Mouse (Mus musculus): Measurements from ENCODE around the gene Sh2d4b.
A peak's percentile ranks its signal among the peaks of the same experiment; 100 is the strongest.

The Sh2d4b gene

GRCm38 (mm10) chr14:40893196-40893595, at the start of gene Sh2d4b:
Gene Sh2d4b (minus strand): TSS chr14:40893266.
- DNase-seq (ENCODE audit: low spot score), result no peak

GRCm38 (mm10) chr14:40942429-40942828, 49.4 kb upstream of the Sh2d4b start:
- DNase-seq (ENCODE audit: low spot score), result no peak

GRCm38 (mm10) chr14:40938380-40938987, 45.4 kb upstream of the Sh2d4b start:
- DNase-seq (ENCODE audit: low spot score), result no peak

GRCm38 (mm10) chr14:40937052-40937451, 44.0 kb upstream of the Sh2d4b start:
- no peak for DNase-seq (ENCODE audit: low spot score)

GRCm38 (mm10) chr14:40935481-40935880, 42.4 kb upstream of the Sh2d4b start:
- no peak for DNase-seq (ENCODE audit: low spot score)

GRCm38 (mm10) chr14:40935054-40935453, 42.0 kb upstream of the Sh2d4b start:
- no peak for DNase-seq (ENCODE audit: low spot score)

GRCm38 (mm10) chr14:40933328-40933727, 40.3 kb upstream of the Sh2d4b start:
- DNase-seq (ENCODE audit: low spot score), result no peak

- no peak for DNase-seq (ENCODE audit: low spot score)
These were observed 39.2 kb upstream of the Sh2d4b start for GRCm38 (mm10) chr14:40932225-40932624.

- peak; percentile 36 for DNase-seq (ENCODE audit: low spot score)
These were observed 38.2 kb upstream of the Sh2d4b start for GRCm38 (mm10) chr14:40931115-40931829.

- no peak for DNase-seq (ENCODE audit: low spot score)
These were observed 36.9 kb upstream of the Sh2d4b start for GRCm38 (mm10) chr14:40929943-40930342.

GRCm38 (mm10) chr14:40928897-40929296, 35.8 kb upstream of the Sh2d4b start:
- no peak for DNase-seq (ENCODE audit: low spot score)

GRCm38 (mm10) chr14:40927041-40927440, 34.0 kb upstream of the Sh2d4b start:
- no peak for DNase-seq (ENCODE audit: low spot score)

GRCm38 (mm10) chr14:40924378-40925113, 31.5 kb upstream of the Sh2d4b start:
- peak; percentile 74 for DNase-seq (ENCODE audit: low spot score)

- DNase-seq (ENCODE audit: low spot score), result no peak
These were observed 28.2 kb upstream of the Sh2d4b start for GRCm38 (mm10) chr14:40921241-40921640.

- no peak for DNase-seq (ENCODE audit: low spot score)
These were observed 26.5 kb upstream of the Sh2d4b start for GRCm38 (mm10) chr14:40919521-40919920.

GRCm38 (mm10) chr14:40918477-40918876, 25.4 kb upstream of the Sh2d4b start:
- no peak for DNase-seq (ENCODE audit: low spot score)

- peak; percentile 94 for DNase-seq (ENCODE audit: low spot score)
These were observed 24.6 kb upstream of the Sh2d4b start for GRCm38 (mm10) chr14:40917632-40918031.

- DNase-seq (ENCODE audit: low spot score), result no peak
These were observed 23.6 kb upstream of the Sh2d4b start for GRCm38 (mm10) chr14:40916667-40917066.

- no peak for DNase-seq (ENCODE audit: low spot score)
These were observed 22.8 kb upstream of the Sh2d4b start for GRCm38 (mm10) chr14:40915838-40916237.

GRCm38 (mm10) chr14:40914701-40915100, 21.6 kb upstream of the Sh2d4b start:
- DNase-seq (ENCODE audit: low spot score), result no peak

GRCm38 (mm10) chr14:40913709-40914108, 20.6 kb upstream of the Sh2d4b start:
- DNase-seq (ENCODE audit: low spot score), result no peak

- no peak for DNase-seq (ENCODE audit: low spot score)
These were observed 18.5 kb upstream of the Sh2d4b start for GRCm38 (mm10) chr14:40911529-40911928.

- no peak for DNase-seq (ENCODE audit: low spot score)
These were observed 15.7 kb upstream of the Sh2d4b start for GRCm38 (mm10) chr14:40908763-40909162.

All from embryo, embryonic 10 days (tissue).